Mouse (Mus musculus) gastrocnemius, postnatal 25 days (tissue): ENCODE results near the gene Glb1. TPM values are rescaled to one million over a fixed set of nuclear protein-coding genes. Genes with fewer than 3 reads are reported as not detected.

Source experiments
- DNase-seq: peaks from one replicate; pipeline ENCODE4 v3.0.0; 2022
- total RNA-seq, 2 experiments: library from RNA; stranded (reverse); gene quantifications; 1 replicate in 1 of 2; 2 replicates in 1 of 2; pipeline ENCODE4 v1.2.3; 2021

Glb1 gene
- total RNA-seq, 2 experiments from 2014 or later = 3.9 to 5.4 TPM

GRCm38 (mm10) chr9:114394677-114395076, 6.2 kb upstream of the Glb1 start:
- no peak for DNase-seq

GRCm38 (mm10) chr9:114395258-114395657, 5.6 kb upstream of the Glb1 start:
- DNase-seq = no peak

GRCm38 (mm10) chr9:114399680-114400079, 1.2 kb upstream of the Glb1 start:
- DNase-seq = no peak

GRCm38 (mm10) chr9:114400588-114400948, 308 bp upstream of the Glb1 start:
- no peak for DNase-seq

- no peak for DNase-seq
Measured at GRCm38 (mm10) chr9:114401685-114402080, 807 bp downstream of the Glb1 start.

GRCm38 (mm10) chr9:114407676-114408075, 6.8 kb downstream of the Glb1 start:
- no peak for DNase-seq

GRCm38 (mm10) chr9:114410313-114410862, 9.5 kb downstream of the Glb1 start:
- DNase-seq = no peak

- DNase-seq = no peak
Measured at GRCm38 (mm10) chr9:114411295-114411694, 10.4 kb downstream of the Glb1 start.

- no peak for DNase-seq
Measured at GRCm38 (mm10) chr9:114412406-114412805, 11.5 kb downstream of the Glb1 start.

- DNase-seq = no peak
Measured at GRCm38 (mm10) chr9:114413866-114414265, 13.0 kb downstream of the Glb1 start.

- DNase-seq = no peak
Measured at GRCm38 (mm10) chr9:114415701-114416100, 14.8 kb downstream of the Glb1 start.

GRCm38 (mm10) chr9:114416646-114417517, 16.0 kb downstream of the Glb1 start:
- DNase-seq = no peak

GRCm38 (mm10) chr9:114418187-114418586, 17.3 kb downstream of the Glb1 start:
- DNase-seq = no peak

GRCm38 (mm10) chr9:114420443-114420842, 19.6 kb downstream of the Glb1 start:
- DNase-seq = no peak

GRCm38 (mm10) chr9:114421045-114421444, 20.2 kb downstream of the Glb1 start:
- DNase-seq = no peak

- DNase-seq = no peak
Measured at GRCm38 (mm10) chr9:114421797-114422196, 20.9 kb downstream of the Glb1 start.

GRCm38 (mm10) chr9:114425576-114425975, 24.7 kb downstream of the Glb1 start:
- no peak for DNase-seq

GRCm38 (mm10) chr9:114426201-114426600, 25.3 kb downstream of the Glb1 start:
- no peak for DNase-seq

- DNase-seq = no peak
Measured at GRCm38 (mm10) chr9:114427425-114427824, 26.5 kb downstream of the Glb1 start.

- DNase-seq = no peak
Measured at GRCm38 (mm10) chr9:114428103-114428834, 27.4 kb downstream of the Glb1 start.

- DNase-seq = no peak
Measured at GRCm38 (mm10) chr9:114435668-114436067, 34.8 kb downstream of the Glb1 start.

GRCm38 (mm10) chr9:114440548-114440947, 39.7 kb downstream of the Glb1 start:
- no peak for DNase-seq

- DNase-seq = no peak
Measured at GRCm38 (mm10) chr9:114442225-114442624, 41.3 kb downstream of the Glb1 start.
